25 mouse cellular contexts compared by ENCODE assay signal in genomic region chr10:14495204-14495603, GRCm38 (mm10). TPM values are rescaled to one million over a fixed set of nuclear protein-coding genes. Genes with fewer than 3 reads are reported as not detected.
DNase-seq lines count a peak whose midpoint lies in the region; ATAC-seq and TF ChIP-seq lines count a peak whose summit lies in the region.
"Had no signal": no experiment of that assay in that cellular context is flagged by ENCODE, and none has a peak within 500 bp of the region (broad histone marks: within the 10 kb centered on the region; RNA-seq: fewer than 3 reads in every experiment).

No protein-coding gene starts in this region.

- in situ Hi-C loops in CH12.LX (cut with MboI; ENCODE audit: low pct_ligation_motif_present, low pct_unique_long_range_greater_than_20kb, low sequenced_read_pairs), result no loop called here

- H3K36me3 ChIP-seq in lung, embryonic 14.5 days (ENCODE audit: insufficient read depth), result no peaks in the 10 kb centered on the region
- H3K36me3 ChIP-seq in lung, embryonic 16.5 days (ENCODE audit: control insufficient read depth, insufficient read depth, low read length), result peaks cover 3% of the 10 kb centered on the region; the same call in 1 of the 2 replicates
- no peaks in the 10 kb centered on the region for H3K36me3 ChIP-seq in CH12.LX (replicated peaks in 1 of 2; ENCODE audit: control insufficient read depth in 1 of 2, insufficient read depth in 1 of 2, low read length in 1 of 2)
- H3K36me3 ChIP-seq: embryonic facial prominence, embryonic 13.5 days; embryonic facial prominence, embryonic 15.5 days; forebrain, embryonic 10.5 days; forebrain, embryonic 12.5 days had no signal

- no peaks in the 10 kb centered on the region for H3K9me3 ChIP-seq in lung, embryonic 14.5 days (ENCODE audit: low read depth, low read length)
- H3K9me3 ChIP-seq in lung, embryonic 16.5 days (ENCODE audit: control insufficient read depth, low read length), result no peaks in the 10 kb centered on the region
- no peaks in the 10 kb centered on the region for H3K9me3 ChIP-seq in CH12.LX (replicated peaks; ENCODE audit: low read length)
- H3K9me3 ChIP-seq: embryonic facial prominence, embryonic 13.5 days; embryonic facial prominence, embryonic 15.5 days; forebrain, embryonic 10.5 days; forebrain, embryonic 12.5 days had no signal

- no peaks in the 10 kb centered on the region for H3K27me3 ChIP-seq in lung, embryonic 14.5 days (ENCODE audit: insufficient read depth, low read length)
- H3K27me3 ChIP-seq in lung, embryonic 16.5 days (ENCODE audit: control insufficient read depth, insufficient read depth, low read depth, low read length), result no peaks in the 10 kb centered on the region
- H3K27me3 ChIP-seq in CH12.LX (replicated peaks), result no peaks in the 10 kb centered on the region
- H3K27me3 ChIP-seq: embryonic facial prominence, embryonic 13.5 days; embryonic facial prominence, embryonic 15.5 days; forebrain, embryonic 12.5 days had no signal

- no peak overlapping the region for H3K27ac ChIP-seq in lung, embryonic 14.5 days (ENCODE audit: low read depth)
- no peak overlapping the region for H3K27ac ChIP-seq in lung, embryonic 16.5 days (ENCODE audit: low read length)
- H3K27ac ChIP-seq in CH12.LX (ENCODE audit: insufficient read depth, low read depth), result no peak overlapping the region
- H3K27ac ChIP-seq: embryonic facial prominence, embryonic 13.5 days; embryonic facial prominence, embryonic 15.5 days; forebrain, embryonic 10.5 days; forebrain, embryonic 12.5 days had no signal

- no peak for TF ChIP-seq POLR2A in CH12.LX (IDR thresholded peaks at IDR 0.05; ENCODE audit: low read depth, low read length)

- TF ChIP-seq CTCF in lung, embryonic 14.5 days (IDR thresholded peaks at IDR 0.05; ENCODE audit: low read depth), result no peak
- TF ChIP-seq CTCF in CH12.LX (conservative IDR thresholded peaks at IDR 0.05 in 1 of 2, IDR thresholded peaks at IDR 0.05 in 1 of 2; ENCODE audit: low read depth in 2 of 2, low read length in 2 of 2), result no peak

- ATAC-seq in lung, embryonic 14.5 days (ENCODE audit: insufficient read depth), result peak; percentile 92
- peak; percentile 89 for ATAC-seq in lung, embryonic 16.5 days (ENCODE audit: low read depth)
- ATAC-seq: CD4-positive, CD25-positive, alpha-beta regulatory T cell, adult 4 months; forebrain, embryonic 14.5 days; forebrain, embryonic 16.5 days had no signal

- TF ChIP-seq EP300 in CH12.LX (IDR thresholded peaks at IDR 0.05; ENCODE audit: low read length), result no peak

- no peak overlapping the region for H3K4me3 ChIP-seq in lung, embryonic 14.5 days (ENCODE audit: low read depth, low read length)
- H3K4me3 ChIP-seq in lung, embryonic 16.5 days (ENCODE audit: low read length), result no peak overlapping the region
- H3K4me3 ChIP-seq in CH12.LX (replicated peaks in 1 of 3; ENCODE audit: low read depth in 2 of 3, low read length in 2 of 3, poor library complexity in 1 of 3), result no peak overlapping the region
- H3K4me3 ChIP-seq: embryonic facial prominence, embryonic 13.5 days; embryonic facial prominence, embryonic 15.5 days; erythroblast, embryonic 14.5 days; forebrain, embryonic 10.5 days; forebrain, embryonic 12.5 days had no signal

- H3K4me2 ChIP-seq in lung, embryonic 14.5 days, result no peak overlapping the region
- no peak overlapping the region for H3K4me2 ChIP-seq in lung, embryonic 16.5 days (ENCODE audit: low read depth, low read length)
- H3K4me2 ChIP-seq in CH12.LX (ENCODE audit: insufficient read depth, low read depth, poor library complexity, severe bottlenecking), result no peak overlapping the region
- H3K4me2 ChIP-seq: embryonic facial prominence, embryonic 13.5 days; embryonic facial prominence, embryonic 15.5 days; forebrain, embryonic 12.5 days had no signal

- no peaks in the 10 kb centered on the region for H3K4me1 ChIP-seq in lung, embryonic 14.5 days (ENCODE audit: insufficient read depth)
- H3K4me1 ChIP-seq in lung, embryonic 16.5 days (replicated peaks; ENCODE audit: control insufficient read depth, insufficient read depth, low read length), result peaks cover 5% of the 10 kb centered on the region
- no peaks in the 10 kb centered on the region for H3K4me1 ChIP-seq in CH12.LX (ENCODE audit: control insufficient read depth in 1 of 2, insufficient read depth in 2 of 2)
- H3K4me1 ChIP-seq: embryonic facial prominence, embryonic 13.5 days; embryonic facial prominence, embryonic 15.5 days; forebrain, embryonic 10.5 days; forebrain, embryonic 12.5 days had no signal

- DNase-seq in lung, embryonic 14.5 days, result peak; percentile 85
- no peak for DNase-seq in lung, postnatal 25 days (ENCODE audit: low spot score)
- DNase-seq in lung, adult 18-20 months, result no peak
- DNase-seq in CH12.LX (ENCODE audit: extremely low read depth), result no peak
- DNase-seq: adrenal gland, adult 2 months; adrenal gland, postnatal 10 days; adrenal gland, postnatal 25 days; B cell, adult 2 months; cerebellum, adult 11 months; cerebellum, adult 18-20 months; cerebellum, adult 8-10 months; cerebellum, adult 9-11 months; cerebellum, postnatal 14 days; cerebellum, postnatal 36 days; embryo, embryonic 11 days had no signal

- dilution Hi-C loops in CH12.LX (cut with MboI; ENCODE audit: extremely low pct_ligation_motif_present, extremely low pct_unique_long_range_greater_than_20kb, low sequenced_read_pairs), result no loop called here

- TF ChIP-seq RAD21 in CH12.LX (IDR thresholded peaks at IDR 0.05; ENCODE audit: low read depth, low read length), result no peak

- H3K79me2 ChIP-seq in CH12.LX (replicated peaks; ENCODE audit: control insufficient read depth, extremely low read depth, insufficient read depth, poor library complexity, severe bottlenecking), result no peaks in the 10 kb centered on the region

- no peak overlapping the region for H3K9ac ChIP-seq in lung, embryonic 14.5 days
- H3K9ac ChIP-seq in lung, embryonic 16.5 days (ENCODE audit: low read length), result no peak overlapping the region
- no peak overlapping the region for H3K9ac ChIP-seq in CH12.LX (ENCODE audit: insufficient read depth, low read depth)
- H3K9ac ChIP-seq: embryonic facial prominence, embryonic 13.5 days; embryonic facial prominence, embryonic 15.5 days; forebrain, embryonic 12.5 days had no signal

TF ChIP-seq in CH12.LX, 34 proteins besides CTCF, POLR2A, EP300 and RAD21:
- peak; percentile 11; the same call in 1 of the 2 replicates for TF ChIP-seq ZNF384 (IDR thresholded peaks at IDR 0.05; ENCODE audit: low read depth, low read length)
- TF ChIP-seq MYC (IDR thresholded peaks at IDR 0.05; ENCODE audit: low read depth, low read length), result no peak
- TF ChIP-seq USF1 (IDR thresholded peaks at IDR 0.05; ENCODE audit: low read depth, low read length), result no peak

RNA-seq across cellular contexts. Expression of gene Adgrg6, which starts 50.3 kb away (rescaled TPM):
- 22.9 and 26.2 TPM in 2 replicates for polyA plus RNA-seq in lung, embryonic 14.5 days (2014; fragmentation: Nextera tagmentation; extraction: Ambion mirVana)
- polyA plus RNA-seq in lung, embryonic 16.5 days (2015; fragmentation: Nextera tagmentation; extraction: Ambion mirVana), result 25.0 and 27.0 TPM in 2 replicates
- not detected in 2 replicates for total RNA-seq in CH12.LX (2012; rRNA removed)
- not detected in 2 replicates for total RNA-seq in CH12.LX (2014; rRNA removed)
- not detected in 2 replicates for polyA plus RNA-seq in CH12.LX (2012; ENCODE audit: insufficient read length, low read depth)
- total RNA-seq: MEL had no signal
- polyA plus RNA-seq: CD4-positive, CD25-positive, alpha-beta regulatory T cell, adult 4 months had no signal

Comparison
In these comparisons a context has a peak if more than half of its experiments do, and no peak if none do; other contexts are left out.
1. RNA of gene Adgrg6, which starts 50.3 kb away (polyA plus RNA-seq): 25.0 to 27.0 TPM in lung, embryonic 16.5 days and 22.9 to 26.2 TPM in lung, embryonic 14.5 days; not detected in CH12.LX; every median in the first group is over 10 times any median in the second.